Mouse (Mus musculus): ENCODE results near the gene Gm44790.
"Not testable (repeated sequence)": the region's sequence is repeated elsewhere in the genome, so short reads cannot be mapped to it uniquely, and the experiment has no call there.

Gene Gm44790

DNA sequence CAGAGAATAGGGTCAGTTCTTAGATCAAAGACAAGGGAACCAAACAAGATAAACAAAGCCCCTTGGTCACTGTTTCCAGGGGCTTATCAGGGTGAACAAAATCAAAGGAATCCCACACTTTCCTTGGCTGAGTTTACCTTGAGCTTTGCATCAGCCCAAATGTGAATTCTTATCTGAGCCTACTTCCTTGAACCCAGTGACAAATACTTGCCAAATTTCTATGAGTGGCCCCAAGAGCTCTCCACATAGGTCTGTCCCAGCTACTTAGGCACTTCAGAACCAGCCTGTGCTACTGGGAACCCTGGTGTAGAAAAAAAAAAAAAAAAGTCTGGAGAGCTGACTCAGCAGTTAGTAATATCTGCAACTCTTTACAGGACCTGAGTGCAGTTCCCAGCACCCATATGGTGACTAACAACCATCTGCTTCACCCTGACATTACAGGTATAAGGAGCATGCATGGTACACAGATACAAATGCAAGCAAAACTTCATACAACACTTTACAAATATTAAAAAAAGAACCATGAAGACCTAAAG lies 48.3 kb downstream of the Gm44790 start:
- DNase-seq (ENCODE audit: low spot score): no peak

DNA sequence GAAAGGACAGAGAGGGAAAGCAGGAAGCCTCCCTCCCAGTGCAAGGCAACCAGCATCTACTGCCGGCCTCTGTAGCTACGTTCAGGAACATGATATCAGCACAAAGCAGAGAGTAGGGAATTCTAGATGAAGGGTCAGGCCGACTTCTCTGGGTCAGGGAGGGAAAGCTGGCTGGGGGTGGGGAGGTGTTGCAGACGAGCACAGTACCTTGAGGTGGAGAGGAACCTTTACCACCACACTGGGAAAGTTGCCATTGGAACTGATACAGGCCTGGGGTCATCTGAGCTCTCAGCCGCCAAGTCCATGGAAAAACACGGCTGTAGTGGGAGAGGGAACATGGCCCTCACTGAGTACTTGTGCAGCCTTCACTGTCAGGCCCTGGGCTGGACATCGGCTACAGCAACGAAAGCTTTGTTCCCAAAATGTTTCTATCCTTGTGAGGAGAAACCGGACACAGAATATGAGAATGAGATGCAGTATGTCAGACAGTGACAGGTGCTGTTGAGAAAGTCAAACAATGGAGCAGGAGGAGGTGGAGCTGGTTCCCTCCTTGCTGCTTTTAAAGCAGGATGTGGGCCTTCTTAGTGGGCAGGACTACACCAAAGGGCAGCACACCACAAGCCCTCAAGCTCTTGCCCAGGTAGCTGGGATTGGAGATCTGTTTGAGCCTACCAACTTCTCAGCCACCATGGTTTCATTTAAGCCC lies 49.2 kb downstream of the Gm44790 start:
- DNase-seq (ENCODE audit: low spot score): no peak

DNA sequence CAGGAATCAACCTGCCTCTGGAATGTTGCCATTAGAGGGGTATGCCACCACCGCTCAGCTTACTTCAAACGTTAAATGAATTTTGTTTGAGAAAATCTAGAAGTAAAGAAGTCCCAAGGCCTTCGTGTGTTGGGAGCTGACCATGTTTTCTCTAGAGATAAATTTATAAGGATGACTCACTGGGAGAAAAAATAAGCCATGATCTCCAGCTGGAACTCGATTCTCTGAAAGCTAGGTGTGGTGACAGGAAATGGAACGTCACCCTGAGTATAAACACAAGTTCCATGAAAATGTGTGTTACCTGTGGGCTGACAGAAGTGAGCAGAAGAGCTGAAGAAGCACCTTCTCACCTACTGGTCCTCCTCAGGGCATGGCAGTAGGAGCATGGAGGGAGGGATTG lies 50.5 kb downstream of the Gm44790 start:
- no peak for DNase-seq (ENCODE audit: low spot score)

DNA sequence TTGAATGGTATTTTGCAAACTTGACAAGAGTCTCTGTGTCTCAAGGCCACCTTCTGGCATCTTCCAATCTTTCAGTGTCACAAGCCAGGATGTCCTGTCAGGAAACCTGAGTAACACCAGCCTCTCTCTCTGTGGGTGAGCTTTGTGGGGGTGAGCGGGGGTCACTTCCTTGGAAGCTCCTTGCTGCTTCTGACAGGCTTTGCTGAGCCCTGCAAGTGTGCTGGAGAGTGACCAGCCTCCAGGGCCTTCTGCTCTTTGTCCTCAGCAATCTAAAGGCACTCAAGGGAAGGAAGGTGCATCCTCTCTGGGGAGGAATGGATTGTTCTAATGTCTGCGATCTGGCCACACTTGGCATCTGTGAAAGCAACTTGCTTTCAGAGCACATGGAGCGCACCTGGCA lies 52.9 kb downstream of the Gm44790 start:
- no peak for DNase-seq (ENCODE audit: low spot score)

DNA sequence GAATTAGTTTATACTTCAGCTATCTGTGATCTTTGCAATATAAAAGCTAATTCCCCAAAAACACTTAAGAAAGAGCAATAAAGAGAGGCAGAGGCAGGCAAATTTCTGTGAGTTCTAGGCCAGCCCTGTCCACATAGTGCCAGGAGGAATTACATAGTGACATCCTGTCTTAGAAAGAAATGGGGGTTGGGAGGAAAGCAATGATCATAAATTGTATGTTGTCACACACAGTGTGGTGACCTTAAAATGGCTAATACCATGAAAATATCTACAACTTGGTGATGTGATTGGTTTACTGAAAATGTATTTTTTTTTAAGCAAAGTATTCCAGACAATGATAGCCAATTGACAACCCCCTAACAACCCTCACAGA lies 53.3 kb downstream of the Gm44790 start:
- no peak for DNase-seq (ENCODE audit: low spot score)

DNA sequence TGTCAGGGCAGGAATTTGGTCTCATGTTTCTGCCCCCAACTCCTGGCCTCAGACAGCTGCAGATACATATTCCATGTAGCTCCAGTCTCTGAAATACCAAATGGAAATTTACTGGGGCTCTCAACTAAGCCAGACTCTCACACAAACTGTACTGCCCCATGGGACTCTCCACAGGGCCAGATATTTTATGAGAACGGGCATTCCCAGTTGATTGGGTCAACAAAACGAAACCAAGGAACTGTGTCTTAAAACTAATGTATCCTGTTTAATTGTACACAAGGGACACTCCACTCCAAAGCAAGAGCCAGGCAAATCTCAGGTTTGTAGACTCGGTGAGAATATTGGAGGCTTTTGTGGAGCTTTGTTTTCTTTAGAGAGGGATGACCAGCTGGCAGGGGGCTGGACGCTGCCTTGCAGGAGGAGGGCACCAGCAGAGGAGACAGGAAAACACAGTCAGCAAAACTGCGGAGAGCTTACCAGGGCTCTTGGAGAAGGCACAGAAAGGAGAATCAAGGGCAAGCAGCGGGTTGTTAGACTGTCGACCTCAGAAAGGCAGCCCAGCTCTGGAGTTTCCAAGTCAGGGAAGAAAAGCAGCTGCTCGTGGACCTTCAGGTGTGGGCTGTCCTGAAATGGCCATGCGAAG lies 53.9 kb downstream of the Gm44790 start:
- DNase-seq (ENCODE audit: low spot score): no peak

DNA sequence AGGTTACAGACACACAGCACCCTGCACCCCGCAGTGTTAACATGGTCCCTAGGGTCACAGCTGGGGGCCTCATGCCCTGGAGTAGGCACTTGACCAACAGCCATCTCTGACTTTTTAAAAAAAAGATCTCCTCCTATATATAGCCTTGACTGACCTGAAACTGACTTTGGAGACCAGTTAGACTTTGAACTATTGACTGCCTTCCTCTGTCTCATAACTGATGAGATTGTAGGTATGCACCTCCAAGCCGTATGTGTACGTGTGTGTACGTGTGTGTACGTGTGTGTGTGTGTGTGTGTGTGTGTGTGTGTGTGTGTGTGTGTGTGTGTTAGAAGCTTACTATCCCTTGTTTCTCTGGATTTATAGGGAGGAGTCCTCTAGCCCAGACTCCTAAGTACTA lies 55.4 kb downstream of the Gm44790 start:
- no peak for DNase-seq (ENCODE audit: low spot score)

DNA sequence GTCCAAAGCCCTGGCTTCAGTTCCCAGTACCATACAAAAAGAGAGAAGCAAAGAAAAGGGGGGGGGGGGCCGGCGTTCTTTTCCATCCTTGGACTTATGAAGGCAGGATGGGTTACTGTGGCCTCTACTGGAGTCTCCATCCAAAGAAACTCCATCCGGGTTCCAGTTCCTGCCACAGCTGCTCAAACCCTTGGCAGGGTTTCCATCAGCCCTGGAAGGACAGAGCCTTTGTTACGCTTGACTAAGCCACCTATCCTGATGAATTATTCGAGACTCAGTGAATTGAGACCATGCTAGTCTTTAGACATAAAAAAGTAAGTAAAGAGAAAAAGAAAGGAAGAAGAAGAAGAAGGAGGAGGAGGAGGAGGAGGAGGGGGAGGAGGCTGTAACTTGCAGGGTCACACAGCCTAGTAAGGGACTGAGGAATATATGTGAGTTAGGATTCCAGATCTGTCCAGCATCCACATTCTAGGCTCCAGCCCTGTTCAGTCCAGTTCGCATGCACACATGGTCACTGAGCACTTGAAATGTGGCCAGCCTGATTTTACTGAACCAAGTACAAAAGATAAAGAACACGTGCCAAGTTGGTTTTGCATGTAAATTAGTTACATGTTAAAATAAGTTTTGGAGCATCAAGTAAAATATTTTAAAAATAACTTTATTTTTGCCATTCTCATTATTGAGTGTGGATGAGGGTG lies 59.6 kb downstream of the Gm44790 start:
- DNase-seq (ENCODE audit: low spot score): no peak

DNA sequence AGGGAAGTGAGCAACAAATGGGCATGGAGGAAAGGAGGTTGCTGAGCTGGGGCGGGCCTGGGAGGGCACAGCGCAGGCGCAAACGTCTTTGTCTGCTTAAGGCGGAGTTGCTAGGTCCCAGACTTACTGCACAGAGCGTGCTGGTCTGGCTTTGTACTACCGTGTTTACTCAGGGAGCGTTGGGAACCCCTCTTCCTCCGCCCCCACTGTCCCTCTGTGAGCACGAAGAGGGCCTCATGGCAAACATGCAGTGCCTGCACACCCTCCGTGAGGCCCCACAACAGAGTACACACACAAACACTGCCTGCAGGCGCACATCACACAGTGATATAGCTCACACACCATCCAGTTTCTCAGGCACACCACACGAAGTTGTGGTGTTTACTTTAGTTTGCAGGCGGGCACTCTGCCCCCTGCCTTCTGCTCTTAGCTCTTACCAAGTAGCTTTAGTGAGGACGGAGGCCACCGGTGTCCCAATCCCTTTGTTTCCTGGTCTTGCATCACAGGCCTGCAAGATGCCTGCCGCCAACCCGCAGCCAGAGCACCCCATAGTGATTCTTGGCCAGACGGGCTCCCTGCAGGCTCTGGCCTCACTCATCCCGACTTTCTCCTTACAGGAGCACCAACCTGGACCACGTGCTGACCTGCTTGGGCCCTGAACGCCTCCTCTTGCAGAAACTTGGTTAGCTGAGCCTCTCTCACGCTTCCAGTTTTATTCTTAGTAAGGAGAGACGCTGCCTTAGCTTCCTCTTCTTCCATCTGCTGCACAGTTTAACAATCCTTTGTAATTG lies 61.1 kb downstream of the Gm44790 start:
- peak; percentile 40 for DNase-seq (ENCODE audit: low spot score)

DNA sequence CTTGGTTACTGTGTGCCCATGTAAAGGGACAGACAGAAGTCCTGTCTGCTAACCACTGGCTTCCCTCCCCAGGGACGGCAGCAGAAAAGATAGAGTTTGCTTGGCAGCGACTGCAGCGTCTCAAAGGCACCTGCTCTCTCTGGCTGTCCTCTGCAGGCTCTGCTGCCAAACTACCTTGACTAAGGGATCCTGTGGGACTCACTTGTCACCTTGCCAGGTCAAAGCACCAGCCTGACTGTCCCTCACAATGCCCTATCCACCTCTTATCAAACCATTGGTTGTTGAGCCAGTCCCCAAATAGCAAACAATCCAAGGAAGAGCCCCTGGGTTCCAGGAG lies 61.7 kb downstream of the Gm44790 start:
- no peak for DNase-seq (ENCODE audit: low spot score)

DNA sequence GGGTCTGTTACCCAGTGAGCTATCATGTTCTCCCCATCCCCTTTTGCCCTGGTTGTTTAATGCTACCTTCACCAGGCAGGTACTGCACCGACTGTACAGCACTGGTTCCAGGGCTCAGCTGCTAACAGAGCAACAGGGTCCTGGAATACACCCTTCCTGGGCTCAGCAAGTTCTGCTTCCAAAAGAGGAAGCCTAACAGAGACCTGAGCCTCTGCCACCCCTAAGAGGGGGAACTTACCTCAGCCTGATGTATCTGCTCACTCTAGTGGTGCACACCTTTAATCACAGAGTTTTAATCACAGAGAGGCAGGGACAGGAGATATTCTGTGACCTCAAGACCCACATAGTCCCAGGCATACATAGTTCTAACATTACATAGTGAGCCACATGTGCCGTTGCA lies 63.5 kb downstream of the Gm44790 start:
- no peak for DNase-seq (ENCODE audit: low spot score)

DNA sequence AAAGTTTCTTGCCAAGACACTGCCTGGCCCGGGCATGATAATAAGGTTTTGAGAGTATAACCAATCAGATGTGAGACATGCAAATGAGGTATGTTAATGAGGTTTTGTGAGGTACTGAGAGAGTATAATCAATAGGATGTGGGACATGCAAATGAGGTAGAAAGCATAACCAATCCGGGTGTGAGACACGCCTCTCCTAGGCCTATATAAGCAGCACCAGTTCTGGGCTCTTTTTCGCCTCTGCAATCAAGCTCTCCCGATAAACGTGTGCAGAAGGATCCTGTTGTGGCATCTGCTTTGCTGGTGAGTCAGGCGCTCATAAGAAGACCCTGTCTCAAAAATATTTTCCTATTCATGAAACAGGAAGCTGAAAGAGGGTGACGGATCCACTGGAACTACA lies 64.0 kb downstream of the Gm44790 start:
- not testable (repeated sequence) for DNase-seq (ENCODE audit: low spot score)

DNA sequence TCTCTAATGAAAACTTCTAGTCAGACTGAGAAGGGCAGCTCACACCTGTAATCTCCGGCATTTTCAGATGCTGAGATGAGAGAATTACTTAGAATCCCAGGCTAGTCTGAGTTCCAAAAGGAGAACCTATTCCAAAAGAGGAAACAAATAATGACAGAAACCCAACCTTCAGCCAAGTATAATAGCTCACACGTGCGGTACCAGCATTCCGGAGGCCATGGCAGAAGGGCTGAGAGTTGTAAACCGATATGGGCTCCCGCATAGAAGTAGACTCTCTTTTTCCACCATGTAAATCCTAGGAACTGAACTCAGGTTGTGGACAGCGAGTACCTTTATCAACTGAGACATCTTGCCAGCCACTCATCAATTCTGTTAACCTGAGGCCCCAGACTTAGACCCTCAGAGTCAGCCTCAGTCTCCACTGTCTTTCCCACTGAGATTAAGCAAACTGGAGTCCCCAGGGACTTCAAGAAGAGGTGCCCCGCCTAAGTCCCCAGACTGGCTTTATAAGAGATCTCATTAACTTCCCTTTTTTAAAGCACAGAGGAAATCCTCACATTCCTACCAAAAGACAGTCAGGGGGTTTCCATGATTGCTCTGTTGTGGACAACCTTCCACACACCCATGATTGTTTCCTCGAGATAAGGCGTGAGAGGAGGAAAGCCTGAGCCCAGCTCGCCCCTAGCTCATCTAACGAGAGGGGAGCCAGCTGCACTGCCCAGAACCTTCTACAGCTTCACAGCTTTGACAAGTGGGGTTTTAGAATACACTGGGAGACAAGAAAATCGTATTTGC lies 67.2 kb downstream of the Gm44790 start:
- no peak for DNase-seq (ENCODE audit: low spot score)

DNA sequence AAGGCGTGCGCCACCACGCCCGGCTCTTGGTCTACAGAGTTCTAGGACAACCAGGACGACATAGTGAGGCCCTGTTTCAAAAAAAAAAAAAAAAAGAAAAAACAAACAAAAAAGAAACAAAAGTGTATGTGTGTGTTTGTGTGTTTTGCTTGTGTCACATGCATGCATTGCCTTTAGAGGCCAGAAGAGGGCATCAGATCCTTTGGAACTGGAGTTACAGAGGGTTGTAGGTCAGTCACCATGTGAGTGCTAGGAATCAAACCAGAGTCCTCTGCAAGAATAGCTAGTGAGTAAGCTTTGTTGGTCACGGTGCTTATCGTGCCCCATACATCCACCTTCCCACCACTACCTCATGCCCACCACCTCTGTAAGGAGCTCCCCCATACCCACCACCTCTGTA lies 68.3 kb downstream of the Gm44790 start:
- DNase-seq (ENCODE audit: low spot score): no peak

All from layer of hippocampus, adult 9-10 months (tissue).